Mouse (Mus musculus) right cerebral cortex, adult 2 months (tissue): ENCODE measurements around the gene 1700013H16Rik.
"Not testable (repeated sequence)": the region's sequence is repeated elsewhere in the genome, so short reads cannot be mapped to it uniquely, and the experiment has no call there.

ENCODE experiments used
- DNase-seq, 2 experiments: peaks; one replicate each; pipeline ENCODE4 v3.0.0; 2021 to 2022; ENCODE audit warnings: low spot score in 2 of 2

Gene 1700013H16Rik

GRCm38 (mm10) chrX:53757736-53758135, at the start of gene 1700013H16Rik:
TSS of gene 1700013H16Rik (minus strand) at chrX:53757831.
- no peak for DNase-seq

- no peak for DNase-seq
Observed at GRCm38 (mm10) chrX:53799074-53799473, 41.4 kb upstream of the 1700013H16Rik start.

GRCm38 (mm10) chrX:53797519-53797918, 39.9 kb upstream of the 1700013H16Rik start, which contains the start of gene Xlr:
TSS of gene Xlr (minus strand) at chrX:53797706.
- not testable (repeated sequence) for DNase-seq

- DNase-seq = no peak
Observed at GRCm38 (mm10) chrX:53776276-53776675, 18.6 kb upstream of the 1700013H16Rik start, which contains the start of gene Zfp36l3. TSS of gene Zfp36l3 (minus strand) at chrX:53776394.

GRCm38 (mm10) chrX:53752851-53753250, 4.8 kb downstream of the 1700013H16Rik start:
- no peak for DNase-seq

GRCm38 (mm10) chrX:53728967-53729366, 28.7 kb downstream of the 1700013H16Rik start:
- DNase-seq = no peak

- no peak for DNase-seq
Observed at GRCm38 (mm10) chrX:53724596-53724995, 33.0 kb downstream of the 1700013H16Rik start, which contains the start of gene 4930502E18Rik. TSS of gene 4930502E18Rik (plus strand) at chrX:53724826.

- DNase-seq = peak; percentile 29 to 54
Observed at GRCm38 (mm10) chrX:53716323-53717182, 41.1 kb downstream of the 1700013H16Rik start.

- DNase-seq = no peak
Observed at GRCm38 (mm10) chrX:53715942-53716322, 41.7 kb downstream of the 1700013H16Rik start.

- DNase-seq = no peak
Observed at GRCm38 (mm10) chrX:53702673-53703072, 55.0 kb downstream of the 1700013H16Rik start.

GRCm38 (mm10) chrX:53699225-53699624, 58.4 kb downstream of the 1700013H16Rik start:
- peak in 1 of 2 experiments; percentile 29 for DNase-seq

GRCm38 (mm10) chrX:53694008-53694777, 63.4 kb downstream of the 1700013H16Rik start:
- DNase-seq = no peak

GRCm38 (mm10) chrX:53693141-53693540, 64.5 kb downstream of the 1700013H16Rik start:
- no peak for DNase-seq
